In the genomic region with DNA sequence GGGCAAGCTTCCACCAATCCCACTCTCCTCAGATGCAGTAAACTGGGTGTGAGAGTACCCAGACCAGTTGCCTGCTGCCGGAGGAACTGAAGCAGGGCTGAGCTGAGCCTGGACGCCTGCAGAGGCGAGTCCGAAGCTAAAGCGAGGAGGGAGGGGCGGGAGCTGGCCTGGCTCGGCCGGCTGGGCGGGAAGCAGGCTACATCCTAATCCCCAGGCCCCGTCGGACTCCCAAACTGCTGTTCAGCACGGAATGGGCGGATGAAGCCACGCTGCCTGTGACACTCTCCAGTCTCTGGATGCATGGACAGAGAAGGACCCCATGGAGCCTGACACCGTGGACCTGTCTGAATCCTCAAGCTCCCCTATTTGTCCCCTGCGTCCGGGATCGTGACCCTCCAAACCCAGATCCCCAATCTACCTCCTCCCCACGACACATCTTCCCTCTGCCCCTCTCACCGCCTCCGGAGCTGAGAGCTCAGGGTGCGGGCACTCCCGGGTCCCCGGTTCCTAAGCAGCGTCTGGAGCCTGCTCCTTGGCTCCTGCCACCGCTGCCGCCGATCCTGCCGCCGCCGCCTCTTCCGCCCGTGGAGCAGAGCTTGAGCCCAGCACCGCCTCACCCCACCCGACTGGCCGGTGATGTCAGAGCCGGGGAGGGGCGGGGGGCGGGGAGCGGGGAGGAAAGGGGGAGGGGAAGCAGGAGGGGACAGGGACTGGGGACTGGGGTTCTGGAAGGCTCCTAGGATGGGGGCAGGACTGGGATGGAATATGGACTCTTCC, we compare ENCODE assay signal across 8 mouse cellular contexts. TPM values are rescaled to one million over a fixed set of nuclear protein-coding genes. Genes with fewer than 3 reads are reported as not detected.
DNase-seq lines count a peak whose midpoint lies in the region; ATAC-seq and TF ChIP-seq lines count a peak whose summit lies in the region.

Gene Pea15a (minus strand): TSS at position 664 of the 777 bp plus-strand sequence.

- peak; percentile 67 for ATAC-seq in G1E (ENCODE audit: extremely low read depth, insufficient number of reproducible peaks, low FRiP score, poor library complexity, severe bottlenecking)
- peak; percentile 65 for ATAC-seq in hindbrain, embryonic 12.5 days (ENCODE audit: low FRiP score)

- peak; percentile 81 for DNase-seq in G1E (ENCODE audit: low spot score)
- peak; percentile 85 for DNase-seq in cerebellum, adult 8-10 months
- peak; percentile 69 to 77 for DNase-seq in frontal cortex, postnatal 14 days (ENCODE audit: low spot score in 2 of 2)
- DNase-seq in layer of hippocampus, postnatal 25 days (ENCODE audit: extremely low spot score in 1 of 2, low spot score in 1 of 2): peak; percentile 75
- peak; percentile 87 for DNase-seq in lung, postnatal 14 days
- DNase-seq in retina, embryonic 14.5 days (ENCODE audit: low spot score): peak; percentile 79
- peak; percentile 66 to 77 for DNase-seq in thymus, postnatal 36 days

- WGBS in hindbrain, embryonic 12.5 days: under 1% methylated on average over 39 of the region's 40 CpGs

- H3K9me3 ChIP-seq in G1E (replicated peaks): no peaks in the 10 kb centered on the region
- no peaks in the 10 kb centered on the region for H3K9me3 ChIP-seq in hindbrain, embryonic 12.5 days (replicated peaks)

- H3K27me3 ChIP-seq in G1E (ENCODE audit: insufficient read depth, low read length): peaks cover 8% of the 10 kb centered on the region
- H3K27me3 ChIP-seq in hindbrain, embryonic 12.5 days: no peaks in the 10 kb centered on the region

- H3K4me1 ChIP-seq in G1E (ENCODE audit: insufficient read depth, low read depth, low read length): peaks cover 26% of the 10 kb centered on the region
- peaks cover 59% of the 10 kb centered on the region for H3K4me1 ChIP-seq in hindbrain, embryonic 12.5 days

- H3K4me2 ChIP-seq in hindbrain, embryonic 12.5 days (replicated peaks): peak within 1 kb of the TSS; percentile 88

- H3K9ac ChIP-seq in hindbrain, embryonic 12.5 days: peak within 1 kb of the TSS; percentile 96

- H3K4me3 ChIP-seq in G1E (ENCODE audit: low read depth, low read length): peak within 1 kb of the TSS; percentile 75
- peak within 1 kb of the TSS; percentile 74 for H3K4me3 ChIP-seq in hindbrain, embryonic 12.5 days

- peak within 1 kb of the TSS; percentile 93 for H3K27ac ChIP-seq in hindbrain, embryonic 12.5 days

- no peak for TF ChIP-seq CTCF in G1E (IDR thresholded peaks at IDR 0.05; ENCODE audit: low read depth, low read length)

- H3K36me3 ChIP-seq in G1E (replicated peaks): peaks cover 39% of the 10 kb centered on the region
- H3K36me3 ChIP-seq in hindbrain, embryonic 12.5 days: peaks cover 5% of the 10 kb centered on the region; the same call in 1 of the 2 replicates

RNA-seq across cellular contexts. Expression of gene Pea15a, which starts in this region (rescaled TPM):
- total RNA-seq in G1E (2014; fragmentation: Nextera tagmentation) (5.9 and 7.4 TPM in 2 replicates), G1E (2017) (9.4 and 10.4 TPM in 2 replicates)
- 3.2 and 4.0 TPM in 2 replicates for polyA plus RNA-seq in G1E (2012)
- 322 and 363 TPM in 2 replicates for polyA plus RNA-seq in hindbrain, embryonic 12.5 days (2016; fragmentation: Nextera tagmentation; extraction: Ambion mirVana)
- total RNA-seq in layer of hippocampus, postnatal 25 days (2021): 100 to 1,000 TPM; 395 to 445 TPM

Comparison
In these comparisons a context has a peak if more than half of its experiments do, and no peak if none do; other contexts are left out.
1. Peak in every context shown above with its lines: DNase-seq, ATAC-seq, H3K4me3 ChIP-seq and H3K27ac ChIP-seq.
2. RNA of gene Pea15a (total RNA-seq): 395 to 445 TPM in layer of hippocampus, postnatal 25 days; 5.9 to 10.4 TPM in G1E; every median in the first group is over 10 times any median in the second.
3. RNA of gene Pea15a (polyA plus RNA-seq): 322 to 363 TPM in hindbrain, embryonic 12.5 days; 3.2 to 4.0 TPM in G1E; every median in the first group is over 10 times any median in the second.